Mouse (Mus musculus) cortical plate, adult 2 months (tissue): Measurements from ENCODE around the gene Serpina3c.

Experiments used
- CTCF ChIP-seq: fragments of 200-500 bp; IDR thresholded peaks from 2 replicates; pipeline ENCODE4 v1.5.1; 2011; ENCODE audit warnings: mild to moderate bottlenecking, control low read depth, low read length; ENCODE audit not compliant: insufficient read depth; ENCODE audit errors: extremely low read depth
- POLR2A ChIP-seq: fragments of 200-500 bp; IDR thresholded peaks from 2 replicates; pipeline ENCODE4 v1.6.1; 2011; ENCODE audit warnings: mild to moderate bottlenecking, low read length, control low read depth; ENCODE audit not compliant: insufficient read depth; ENCODE audit errors: extremely low read depth

DNA sequence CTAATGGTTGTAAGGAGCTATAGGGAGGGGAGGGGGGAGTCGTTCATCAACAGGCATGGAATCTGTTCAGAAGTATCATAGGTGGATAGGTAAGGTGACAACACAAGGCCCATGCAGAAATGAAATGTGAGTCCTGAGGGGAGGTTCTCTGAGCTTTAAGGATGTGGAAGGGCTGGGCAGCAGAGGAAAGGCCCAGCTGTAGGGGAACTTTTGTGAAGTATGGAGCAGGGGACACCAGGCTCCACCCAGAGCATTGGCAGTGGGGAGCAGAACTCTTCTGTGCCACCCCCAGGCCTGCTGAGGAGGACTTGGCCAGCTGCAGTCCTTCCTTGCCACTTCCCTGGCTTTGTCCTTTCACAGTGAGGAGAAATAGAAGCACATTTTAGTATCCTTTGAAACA is 12.2 kb downstream of the Serpina3c start:
- TF ChIP-seq POLR2A (no peak), CTCF (no peak)
